Mouse (Mus musculus): Measurements from ENCODE around the gene Slc9a1.

Gene Slc9a1

GRCm38 (mm10) chr4:133435921-133436320 lies 66.4 kb downstream of the Slc9a1 start:
- no peak for DNase-seq (ENCODE audit: low spot score in 2 of 2)

- peak; percentile 70 to 83 for DNase-seq (ENCODE audit: low spot score in 2 of 2)
Measured at GRCm38 (mm10) chr4:133439460-133440376, 70.2 kb downstream of the Slc9a1 start.

- no peak for DNase-seq (ENCODE audit: low spot score in 2 of 2)
Measured at GRCm38 (mm10) chr4:133440377-133440795, 70.9 kb downstream of the Slc9a1 start.

- DNase-seq (ENCODE audit: low spot score in 2 of 2), result no peak
Measured at GRCm38 (mm10) chr4:133442194-133442593, 72.7 kb downstream of the Slc9a1 start.

- peak; percentile 67 to 70 for DNase-seq (ENCODE audit: low spot score in 2 of 2)
Measured at GRCm38 (mm10) chr4:133443085-133443484, 73.6 kb downstream of the Slc9a1 start.

- no peak for DNase-seq (ENCODE audit: low spot score in 2 of 2)
Measured at GRCm38 (mm10) chr4:133445727-133446126, 76.2 kb downstream of the Slc9a1 start.

- no peak for DNase-seq (ENCODE audit: low spot score in 2 of 2)
Measured at GRCm38 (mm10) chr4:133447366-133447765, 77.9 kb downstream of the Slc9a1 start.

- DNase-seq (ENCODE audit: low spot score in 2 of 2), result no peak
Measured at GRCm38 (mm10) chr4:133447967-133448366, 78.5 kb downstream of the Slc9a1 start.

GRCm38 (mm10) chr4:133448708-133449388 lies 79.3 kb downstream of the Slc9a1 start:
- no peak for DNase-seq (ENCODE audit: low spot score in 2 of 2)

GRCm38 (mm10) chr4:133449726-133450125 lies 80.2 kb downstream of the Slc9a1 start:
- DNase-seq (ENCODE audit: low spot score in 2 of 2), result peak in 1 of 2 experiments; percentile 69

GRCm38 (mm10) chr4:133451536-133451935 lies 82.0 kb downstream of the Slc9a1 start:
- DNase-seq (ENCODE audit: low spot score in 2 of 2), result peak; percentile 78 to 90

GRCm38 (mm10) chr4:133452433-133452832 lies 82.9 kb downstream of the Slc9a1 start:
- DNase-seq (ENCODE audit: low spot score in 2 of 2), result no peak

GRCm38 (mm10) chr4:133458044-133458443 lies 88.5 kb downstream of the Slc9a1 start:
- no peak for DNase-seq (ENCODE audit: low spot score in 2 of 2)

- no peak for DNase-seq (ENCODE audit: low spot score in 2 of 2)
Measured at GRCm38 (mm10) chr4:133460006-133460405, 90.5 kb downstream of the Slc9a1 start.

- DNase-seq (ENCODE audit: low spot score in 2 of 2), result no peak
Measured at GRCm38 (mm10) chr4:133460796-133461325, 91.4 kb downstream of the Slc9a1 start.

- no peak for DNase-seq (ENCODE audit: low spot score in 2 of 2)
Measured at GRCm38 (mm10) chr4:133461362-133461761, 91.9 kb downstream of the Slc9a1 start.

GRCm38 (mm10) chr4:133463184-133463583 lies 93.7 kb downstream of the Slc9a1 start:
- DNase-seq (ENCODE audit: low spot score in 2 of 2), result no peak

- peak; percentile 80 to 81 for DNase-seq (ENCODE audit: low spot score in 2 of 2)
Measured at GRCm38 (mm10) chr4:133468080-133468479, 98.6 kb downstream of the Slc9a1 start.

GRCm38 (mm10) chr4:133469122-133469521 lies 99.6 kb downstream of the Slc9a1 start:
- DNase-seq (ENCODE audit: low spot score in 2 of 2), result no peak

GRCm38 (mm10) chr4:133471135-133471821 lies 101.8 kb downstream of the Slc9a1 start:
- DNase-seq (ENCODE audit: low spot score in 2 of 2), result no peak
